ENCODE assay signal across 8 mouse cellular contexts in genomic region chr9:37347988-37348642, GRCm38 (mm10). TPM values are rescaled to one million over a fixed set of nuclear protein-coding genes. Genes with fewer than 3 reads are reported as not detected.
DNase-seq lines count a peak whose midpoint lies in the region; ATAC-seq and TF ChIP-seq lines count a peak whose summit lies in the region.

Ccdc15 (minus strand) TSS chr9:37348432.

- peaks cover 17% of the 10 kb centered on the region for H3K4me1 ChIP-seq in forebrain, embryonic 10.5 days
- H3K4me1 ChIP-seq in heart, embryonic 15.5 days (replicated peaks) = peaks cover 11% of the 10 kb centered on the region
- peaks cover 7% of the 10 kb centered on the region in 2 experiments for H3K4me1 ChIP-seq in liver, embryonic 14.5 days (replicated peaks; ENCODE audit: control insufficient read depth in 2 of 2, insufficient read depth in 2 of 2, low read length in 1 of 2)
- H3K4me1 ChIP-seq in neural tube, embryonic 11.5 days (ENCODE audit: control insufficient read depth, insufficient read depth, low read length) = peaks cover 6% of the 10 kb centered on the region; the same call in 1 of the 2 replicates
- H3K4me1 ChIP-seq in stomach, postnatal 0 days (replicated peaks; ENCODE audit: control insufficient read depth, insufficient read depth) = peaks cover 5% of the 10 kb centered on the region; the same call in 1 of the 2 replicates

- H3K27ac ChIP-seq in forebrain, embryonic 10.5 days = peak within 1 kb of the TSS; percentile 93
- H3K27ac ChIP-seq in heart, embryonic 15.5 days = peak within 1 kb of the TSS; percentile 91
- peak within 1 kb of the TSS; percentile 88 for H3K27ac ChIP-seq in liver, embryonic 14.5 days
- H3K27ac ChIP-seq in neural tube, embryonic 11.5 days (ENCODE audit: low read depth, low read length) = peak within 1 kb of the TSS; percentile 86
- peak within 1 kb of the TSS; percentile 91 for H3K27ac ChIP-seq in stomach, postnatal 0 days (replicated peaks)

- peak within 1 kb of the TSS; percentile 78 for H3K4me2 ChIP-seq in heart, embryonic 15.5 days
- H3K4me2 ChIP-seq in liver, embryonic 14.5 days (ENCODE audit: low read depth) = peak within 1 kb of the TSS; percentile 93
- peak within 1 kb of the TSS; percentile 67 for H3K4me2 ChIP-seq in neural tube, embryonic 11.5 days (ENCODE audit: low read depth)
- peak within 1 kb of the TSS; percentile 93 for H3K4me2 ChIP-seq in stomach, postnatal 0 days (replicated peaks; ENCODE audit: low read depth)

- H3K9ac ChIP-seq in heart, embryonic 15.5 days = peak within 1 kb of the TSS; percentile 80
- peak within 1 kb of the TSS; percentile 92 for H3K9ac ChIP-seq in liver, embryonic 14.5 days (replicated peaks)
- H3K9ac ChIP-seq in neural tube, embryonic 11.5 days (ENCODE audit: low read length) = peak within 1 kb of the TSS; percentile 89
- H3K9ac ChIP-seq in stomach, postnatal 0 days (ENCODE audit: low read length) = peak within 1 kb of the TSS; percentile 88

- ATAC-seq in heart, embryonic 15.5 days (replicated peaks; ENCODE audit: insufficient number of reproducible peaks, insufficient read depth, low FRiP score, low read depth) = peak; percentile 97
- ATAC-seq in liver, embryonic 14.5 days (ENCODE audit: insufficient read depth) = peak; percentile 98
- peak; percentile 99 for ATAC-seq in neural tube, embryonic 11.5 days (ENCODE audit: insufficient read depth, low FRiP score, low TSS enrichment)
- ATAC-seq in stomach, postnatal 0 days (ENCODE audit: low FRiP score, low TSS enrichment) = peak; percentile 100

- TF ChIP-seq EP300 in liver, embryonic 14.5 days (IDR thresholded peaks at IDR 0.05; ENCODE audit: low read depth) = peak; percentile 21; the same call in 1 of the 2 replicates
- TF ChIP-seq EP300 in stomach, postnatal 0 days (optimal IDR thresholded peaks at IDR 0.05) = no peak

- H3K27me3 ChIP-seq in forebrain, embryonic 10.5 days (ENCODE audit: poor library complexity, severe bottlenecking) = peaks cover 3% of the 10 kb centered on the region; the same call in 1 of the 2 replicates
- H3K27me3 ChIP-seq in heart, embryonic 15.5 days = no peaks in the 10 kb centered on the region
- H3K27me3 ChIP-seq in liver, embryonic 14.5 days (ENCODE audit: control insufficient read depth, insufficient read depth, low read length) = no peaks in the 10 kb centered on the region
- no peaks in the 10 kb centered on the region for H3K27me3 ChIP-seq in neural tube, embryonic 11.5 days (ENCODE audit: control insufficient read depth, insufficient read depth, low read length)
- H3K27me3 ChIP-seq in stomach, postnatal 0 days (ENCODE audit: control insufficient read depth, insufficient read depth, low read length) = no peaks in the 10 kb centered on the region

- H3K4me3 ChIP-seq in forebrain, embryonic 10.5 days = peak within 1 kb of the TSS; percentile 63
- H3K4me3 ChIP-seq in heart, embryonic 15.5 days = peak within 1 kb of the TSS; percentile 71
- peak within 1 kb of the TSS; percentile 88 to 89 for H3K4me3 ChIP-seq in liver, embryonic 14.5 days (ENCODE audit: insufficient read depth in 1 of 2, low read depth in 2 of 2, low read length in 2 of 2)
- H3K4me3 ChIP-seq in neural tube, embryonic 11.5 days (ENCODE audit: low read depth, low read length) = peak within 1 kb of the TSS; percentile 69
- peak within 1 kb of the TSS; percentile 77 for H3K4me3 ChIP-seq in stomach, postnatal 0 days (ENCODE audit: low read depth, low read length)

- peaks cover 10% of the 10 kb centered on the region; the same call in 1 of the 2 replicates for H3K36me3 ChIP-seq in forebrain, embryonic 10.5 days (replicated peaks)
- H3K36me3 ChIP-seq in heart, embryonic 15.5 days = no peaks in the 10 kb centered on the region
- H3K36me3 ChIP-seq in liver, embryonic 14.5 days (replicated peaks; ENCODE audit: control insufficient read depth, insufficient read depth, low read depth) = no peaks in the 10 kb centered on the region
- H3K36me3 ChIP-seq in neural tube, embryonic 11.5 days (ENCODE audit: control insufficient read depth, insufficient read depth, low read length) = no peaks in the 10 kb centered on the region
- no peaks in the 10 kb centered on the region for H3K36me3 ChIP-seq in stomach, postnatal 0 days (ENCODE audit: control insufficient read depth, insufficient read depth, low read length)

- no peaks in the 10 kb centered on the region for H3K9me3 ChIP-seq in forebrain, embryonic 10.5 days
- no peaks in the 10 kb centered on the region for H3K9me3 ChIP-seq in heart, embryonic 15.5 days (replicated peaks)
- no peaks in the 10 kb centered on the region for H3K9me3 ChIP-seq in liver, embryonic 14.5 days (ENCODE audit: control insufficient read depth, low read length)
- H3K9me3 ChIP-seq in neural tube, embryonic 11.5 days (ENCODE audit: control insufficient read depth, low read length) = no peaks in the 10 kb centered on the region
- H3K9me3 ChIP-seq in stomach, postnatal 0 days (ENCODE audit: control insufficient read depth, low read length) = no peaks in the 10 kb centered on the region

- TF ChIP-seq CTCF in liver, embryonic 14.5 days (IDR thresholded peaks at IDR 0.05; ENCODE audit: low read depth) = 0 out of 2 replicates have a peak, but pooled peaks have one; percentile 13
- peak; percentile 20 for TF ChIP-seq CTCF in stomach, postnatal 0 days (IDR thresholded peaks at IDR 0.05; ENCODE audit: low read depth)

- WGBS in forebrain, embryonic 10.5 days = under 1% methylated on average over 41 of the region's 41 CpGs
- WGBS in heart, embryonic 15.5 days = under 1% methylated on average over 41 of the region's 41 CpGs
- under 1% methylated on average over 40 of the region's 41 CpGs for WGBS in liver, embryonic 14.5 days (ENCODE audit: insufficient replicate concordance)
- under 1% methylated on average over 40 of the region's 41 CpGs for WGBS in neural tube, embryonic 11.5 days
- WGBS in stomach, postnatal 0 days = under 1% methylated on average over 41 of the region's 41 CpGs

- DNase-seq in CD8-positive naive resting alpha-beta T cell, adult 2 months (ENCODE audit: low read depth in 2 of 2, low spot score in 2 of 2) = peak; percentile 97 to 98
- DNase-seq in c-Kit-positive CD71-negative TER-119-negative erythroid progenitor cells, embryonic 14.5 days (ENCODE audit: low read depth) = peak; percentile 98
- DNase-seq in forebrain, embryonic 10.5 days (ENCODE audit: extremely low spot score, low spot score) = peak; percentile 98
- peak; percentile 98 for DNase-seq in kidney, postnatal 25 days
- peak; percentile 94 to 96 (median 95) for DNase-seq in liver, embryonic 14.5 days (ENCODE audit: low read depth in 3 of 3, low spot score in 3 of 3)
- DNase-seq in neural tube, embryonic 11.5 days (ENCODE audit: low spot score) = peak; percentile 97
- DNase-seq in stomach, postnatal 0 days (ENCODE audit: low spot score) = peak; percentile 98

RNA-seq across cellular contexts. Expression of gene Ccdc15, which starts in this region (rescaled TPM):
- polyA plus RNA-seq in forebrain, embryonic 10.5 days (2016; fragmentation: Nextera tagmentation; extraction: Ambion mirVana) = 12.6 and 13.4 TPM in 2 replicates
- polyA plus RNA-seq in heart, embryonic 15.5 days (2015; fragmentation: Nextera tagmentation; extraction: Ambion mirVana) = 4.3 and 4.6 TPM in 2 replicates
- polyA plus RNA-seq in liver, embryonic 14.5 days (2012; rRNA removed) = 1.1 and 1.5 TPM in 2 replicates
- polyA plus RNA-seq in liver, embryonic 14.5 days (2014; fragmentation: Nextera tagmentation; extraction: Ambion mirVana) = 3.0 and 3.6 TPM in 2 replicates
- 6.7 and 7.7 TPM in 2 replicates for polyA plus RNA-seq in neural tube, embryonic 11.5 days (2014; fragmentation: Nextera tagmentation; extraction: Ambion mirVana)
- 2.2 TPM in 2 replicates for polyA plus RNA-seq in stomach, postnatal 0 days (2015; fragmentation: Nextera tagmentation; extraction: Ambion mirVana)

Comparison
In these comparisons a context has a peak if more than half of its experiments do, and no peak if none do; other contexts are left out.
1. Peak in every context shown above with its lines: DNase-seq, ATAC-seq, H3K4me3 ChIP-seq and H3K27ac ChIP-seq.